Mouse (Mus musculus) MEL (cell line): ENCODE results near the gene Mcrip2. TPM values are rescaled to one million over a fixed set of nuclear protein-coding genes. Genes with fewer than 3 reads are reported as not detected.
A peak's percentile ranks its signal among the peaks of the same experiment; 100 is the strongest.
"Not testable (repeated sequence)": the region's sequence is repeated elsewhere in the genome, so short reads cannot be mapped to it uniquely, and the experiment has no call there.

ENCODE experiments used
- DNase-seq: peaks from one replicate; pipeline ENCODE4 v3.0.0; 2011; ENCODE audit warnings: low read depth, low spot score
- H3K27ac ChIP-seq: 2 replicates; pipeline ENCODE4 v1.5.1; 2012; ENCODE audit warnings: low read depth, mild to moderate bottlenecking, control low read depth, low read length, moderate library complexity; ENCODE audit not compliant: control insufficient read depth
- H3K27me3 ChIP-seq, 2 experiments: fragments of 150-350 bp in 1 of 2; sonication (generic) in 1 of 2; 2 replicates each; pipeline ENCODE4 v1.6.1; 2012; ENCODE audit warnings: low read length in 2 of 2, mild to moderate bottlenecking in 2 of 2, improper control_type of control experiment in 1 of 2, moderate library complexity in 1 of 2; ENCODE audit not compliant: insufficient read depth in 2 of 2, control insufficient read depth in 1 of 2
- H3K36me3 ChIP-seq, 2 experiments: 2 replicates each; pipeline ENCODE4 v1.6.1; 2012 to 2014; ENCODE audit warnings: low read length in 2 of 2, improper control_type of control experiment in 1 of 2, inconsistent platforms in 1 of 2, mild to moderate bottlenecking in 1 of 2; ENCODE audit not compliant: insufficient read depth in 2 of 2, control insufficient read depth in 1 of 2
- H3K4me1 ChIP-seq, 2 experiments: fragments of 150-350 bp in 1 of 2; sonication (generic) in 1 of 2; 2 replicates each; pipeline ENCODE4 v1.6.1; 2012; ENCODE audit warnings: low read length in 2 of 2, improper control_type of control experiment in 1 of 2, mild to moderate bottlenecking in 1 of 2; ENCODE audit not compliant: insufficient read depth in 2 of 2, control insufficient read depth in 1 of 2
- H3K4me3 ChIP-seq, 2 experiments: fragments of 150-350 bp in 1 of 2; sonication (generic) in 1 of 2; 2 replicates each; pipeline ENCODE4 v1.5.1; 2012; ENCODE audit warnings: low read depth in 2 of 2, low read length in 2 of 2, mild to moderate bottlenecking in 2 of 2, moderate library complexity in 2 of 2, control low read depth in 1 of 2, improper control_type of control experiment in 1 of 2; ENCODE audit not compliant: control insufficient read depth in 1 of 2, insufficient read depth in 1 of 2
- H3K79me2 ChIP-seq: 2 replicates; pipeline ENCODE4 v1.6.1; 2012; ENCODE audit warnings: mild to moderate bottlenecking, low read length, moderate library complexity; ENCODE audit not compliant: control insufficient read depth, poor library complexity, insufficient read depth
- H3K9ac ChIP-seq: 2 replicates; pipeline ENCODE4 v1.6.1; 2012; ENCODE audit warnings: low read depth, mild to moderate bottlenecking, control low read depth, low read length, moderate library complexity; ENCODE audit not compliant: control insufficient read depth, poor library complexity, severe bottlenecking
- H3K9me3 ChIP-seq: fragments of 150-350 bp; sonication (generic); replicated peaks from 2 replicates; pipeline ENCODE4 v1.6.1; 2012; ENCODE audit warnings: mild to moderate bottlenecking, low read length, improper control_type of control experiment, moderate library complexity; ENCODE audit not compliant: insufficient read depth
- BHLHE40 ChIP-seq: IDR thresholded peaks from 2 replicates; pipeline ENCODE4 v1.6.1; 2012; ENCODE audit warnings: low read depth, mild to moderate bottlenecking, inconsistent platforms, low read length, improper control_type of control experiment, borderline replicate concordance
- CHD2 ChIP-seq: IDR thresholded peaks from 2 replicates; pipeline ENCODE4 v1.6.1; 2011; ENCODE audit warnings: low read length, improper control_type of control experiment
- ETS1 ChIP-seq: IDR thresholded peaks from 2 replicates; pipeline ENCODE4 v1.6.1; 2012; ENCODE audit warnings: low read depth, mild to moderate bottlenecking, inconsistent platforms, low read length, improper control_type of control experiment, moderate library complexity
- GATA1 ChIP-seq: IDR thresholded peaks from 2 replicates; pipeline ENCODE4 v1.6.1; 2011; ENCODE audit warnings: low read depth, low read length, improper control_type of control experiment
- HCFC1 ChIP-seq: IDR thresholded peaks from 2 replicates; pipeline ENCODE4 v1.6.1; 2012; ENCODE audit warnings: low read depth, mild to moderate bottlenecking, inconsistent platforms, low read length, improper control_type of control experiment, moderate library complexity
- MAFK ChIP-seq: IDR thresholded peaks from 2 replicates; pipeline ENCODE4 v1.6.1; 2011; ENCODE audit warnings: low read depth, mild to moderate bottlenecking, low read length, improper control_type of control experiment, borderline replicate concordance
- MYB ChIP-seq: IDR thresholded peaks from 2 replicates; pipeline ENCODE4 v1.6.1; 2011; ENCODE audit warnings: mild to moderate bottlenecking, low read depth, low read length, improper control_type of control experiment
- RCOR1 ChIP-seq: IDR thresholded peaks from 2 replicates; pipeline ENCODE4 v1.6.1; 2012; ENCODE audit warnings: low read depth, mild to moderate bottlenecking, inconsistent platforms, low read length, improper control_type of control experiment
- TBP ChIP-seq: IDR thresholded peaks from 2 replicates; pipeline ENCODE4 v1.8.0; 2011; ENCODE audit warnings: low read depth, low read length, improper control_type of control experiment
- TCF12 ChIP-seq: IDR thresholded peaks from 2 replicates; pipeline ENCODE4 v1.6.1; 2014; ENCODE audit warnings: low read depth, mild to moderate bottlenecking, inconsistent platforms, low read length, improper control_type of control experiment, moderate library complexity
- ZC3H11A ChIP-seq: IDR thresholded peaks from 2 replicates; pipeline ENCODE4 v1.6.1; 2012; ENCODE audit warnings: low read depth, mild to moderate bottlenecking, inconsistent platforms, low read length, improper control_type of control experiment
- polyA plus RNA-seq, 2 experiments: library from polyadenylated mRNA; stranded (reverse) in 1 of 2; unstranded in 1 of 2; fragments of >175 nt in 1 of 2; fragments of >200 nt in 1 of 2; gene quantifications; 2 replicates each; pipeline versions ENCODE4 v1.2.1 to v1.2.4; 2012; ENCODE audit warnings: low replicate concordance in 2 of 2, low read depth in 1 of 2; ENCODE audit not compliant: insufficient read length in 2 of 2, insufficient read depth in 1 of 2, missing spikeins in 1 of 2
- total RNA-seq: library from RNA; depleted of rRNA; stranded (reverse); fragments of 300-350 nt; gene quantifications from 2 replicates; pipeline ENCODE4 v1.2.3, GENCODE M21; 2012

Mcrip2 gene
- total and polyA plus RNA-seq, 3 experiments: 88.9 to 281 (median 107) TPM

- Histone ChIP-seq H3K4me3 (no peak overlapping the region), H3K9ac (no peak overlapping the region), H3K36me3 (peaks cover 0 to 7% of the 10 kb centered on the region in 2 experiments; a peak in 2 of 4 replicates), H3K27me3 (no peaks in the 10 kb centered on the region), H3K4me1 (peaks cover 2 to 19% of the 10 kb centered on the region in 2 experiments; a peak in 3 of 4 replicates)
- TF ChIP-seq GATA1: no peak
- no peak for TF ChIP-seq ZC3H11A
- TF ChIP-seq TCF12: no peak
- no peak for TF ChIP-seq BHLHE40
- TF ChIP-seq ETS1: no peak
- no peak for TF ChIP-seq MAFK
- TF ChIP-seq HCFC1: no peak
- TF ChIP-seq MYB: no peak
- TF ChIP-seq, all 39 proteins: peak for 0
- H3K9me3 ChIP-seq: no peaks in the 10 kb centered on the region
- peaks cover 14% of the 10 kb centered on the region for H3K79me2 ChIP-seq
- no peak for DNase-seq
- H3K27ac ChIP-seq: no peak overlapping the region
These were observed 4.1 kb upstream of the Mcrip2 start for GRCm38 (mm10) chr17:25872676-25873075.

GRCm38 (mm10) chr17:25871566-25871965 is 3.0 kb upstream of the Mcrip2 start:
- H3K9ac ChIP-seq, H3K9me3 ChIP-seq, H3K27ac ChIP-seq, DNase-seq, H3K36me3 ChIP-seq, H3K4me3 ChIP-seq, H3K27me3 ChIP-seq: not testable (repeated sequence)
- Histone ChIP-seq H3K79me2 (peaks cover 23% of the 10 kb centered on the region), H3K4me1 (peaks cover 2 to 15% of the 10 kb centered on the region in 2 experiments; a peak in 3 of 4 replicates)

- Histone ChIP-seq H3K4me1 (peaks cover 2 to 9% of the 10 kb centered on the region in 2 experiments; a peak in 2 of 4 replicates), H3K9ac (no peak overlapping the region), H3K27me3 (no peaks in the 10 kb centered on the region), H3K4me3 (no peak overlapping the region), H3K9me3 (no peaks in the 10 kb centered on the region), H3K79me2 (peaks cover 25% of the 10 kb centered on the region), H3K27ac (no peak overlapping the region), H3K36me3 (peaks cover 0 to 3% of the 10 kb centered on the region in 2 experiments; a peak in 1 of 4 replicates)
- DNase-seq: no peak
- peak; percentile 76 for TF ChIP-seq TBP
- TF ChIP-seq CHD2: no peak
- TF ChIP-seq GATA1: no peak
- TF ChIP-seq RCOR1: no peak
These were observed 1.4 kb upstream of the Mcrip2 start for GRCm38 (mm10) chr17:25869954-25870353.
